Mouse (Mus musculus): Measurements from ENCODE around the gene a. TPM values are rescaled to one million over a fixed set of nuclear protein-coding genes. Genes with fewer than 3 reads are reported as not detected.

Gene a
- polyA plus RNA-seq, 1 experiment from 2014 or later: 3.8 TPM

GRCm38 (mm10) chr2:155072353-155073145 is 281.3 kb downstream of the a start:
- no peak overlapping the region; the same call in 1 of the 2 replicates for H3K9ac ChIP-seq (replicated peaks; ENCODE audit: low read length)
- H3K27me3 ChIP-seq (ENCODE audit: control insufficient read depth, insufficient read depth, low read length): no peaks in the 10 kb centered on the region
- H3K9me3 ChIP-seq (ENCODE audit: control insufficient read depth, low read length): no peaks in the 10 kb centered on the region
- H3K27ac ChIP-seq (replicated peaks; ENCODE audit: low read depth, low read length): no peak overlapping the region
- no peak overlapping the region for H3K4me3 ChIP-seq (replicated peaks; ENCODE audit: low read depth, low read length)
- 82% methylated on average over 8 of the region's 8 CpGs for WGBS
- peaks cover 19% of the 10 kb centered on the region for H3K4me1 ChIP-seq (ENCODE audit: control insufficient read depth, insufficient read depth, low read length)
- ATAC-seq (ENCODE audit: low FRiP score, low TSS enrichment): no peak
- DNase-seq: no peak
- peaks cover 11% of the 10 kb centered on the region for H3K36me3 ChIP-seq (ENCODE audit: control insufficient read depth, insufficient read depth, low read length)
- peak overlapping the region; percentile 73; the same call in 1 of the 2 replicates for H3K4me2 ChIP-seq (ENCODE audit: low read length)

GRCm38 (mm10) chr2:155073347-155073746 is 282.1 kb downstream of the a start:
- Histone ChIP-seq H3K27me3 (ENCODE audit: control insufficient read depth, insufficient read depth, low read length) (no peaks in the 10 kb centered on the region), H3K9ac (replicated peaks; ENCODE audit: low read length) (peak overlapping the region; percentile 68), H3K9me3 (ENCODE audit: control insufficient read depth, low read length) (no peaks in the 10 kb centered on the region), H3K4me1 (ENCODE audit: control insufficient read depth, insufficient read depth, low read length) (peaks cover 19% of the 10 kb centered on the region), H3K4me2 (ENCODE audit: low read length) (peak overlapping the region; percentile 73), H3K36me3 (ENCODE audit: control insufficient read depth, insufficient read depth, low read length) (peaks cover 3% of the 10 kb centered on the region), H3K27ac (replicated peaks; ENCODE audit: low read depth, low read length) (peak overlapping the region; percentile 81), H3K4me3 (replicated peaks; ENCODE audit: low read depth, low read length) (peak overlapping the region; percentile 58)
- DNase-seq (no peak), ATAC-seq (ENCODE audit: low FRiP score, low TSS enrichment) (no peak)
- WGBS: 26% methylated on average over 3 of the region's 3 CpGs

- H3K4me1 ChIP-seq (ENCODE audit: control insufficient read depth, insufficient read depth, low read length): peaks cover 19% of the 10 kb centered on the region
- H3K9me3 ChIP-seq (ENCODE audit: control insufficient read depth, low read length): no peaks in the 10 kb centered on the region
- WGBS: under 1% methylated on average over 56 of the region's 56 CpGs
- H3K36me3 ChIP-seq (ENCODE audit: control insufficient read depth, insufficient read depth, low read length): no peaks in the 10 kb centered on the region
- no peaks in the 10 kb centered on the region for H3K27me3 ChIP-seq (ENCODE audit: control insufficient read depth, insufficient read depth, low read length)
- peak within 1 kb of the TSS; percentile 58 for H3K4me3 ChIP-seq (replicated peaks; ENCODE audit: low read depth, low read length)
- ATAC-seq (ENCODE audit: low FRiP score, low TSS enrichment) (peak; percentile 95), DNase-seq (peak; percentile 95)
- H3K9ac ChIP-seq (replicated peaks; ENCODE audit: low read length): peak within 1 kb of the TSS; percentile 68
- peak within 1 kb of the TSS; percentile 81 for H3K27ac ChIP-seq (replicated peaks; ENCODE audit: low read depth, low read length)
- peak within 1 kb of the TSS; percentile 73 for H3K4me2 ChIP-seq (ENCODE audit: low read length)
Measured at GRCm38 (mm10) chr2:155073978-155074765, 283.0 kb downstream of the a start, which contains the start of gene Ahcy. Gene Ahcy (minus strand): TSS chr2:155074497.

GRCm38 (mm10) chr2:155074766-155075330 is 283.6 kb downstream of the a start:
- Histone ChIP-seq H3K4me3 (replicated peaks; ENCODE audit: low read depth, low read length) (peak overlapping the region; percentile 58), H3K9me3 (ENCODE audit: control insufficient read depth, low read length) (no peaks in the 10 kb centered on the region), H3K27ac (replicated peaks; ENCODE audit: low read depth, low read length) (peak overlapping the region; percentile 81), H3K9ac (replicated peaks; ENCODE audit: low read length) (peak overlapping the region; percentile 68), H3K4me1 (ENCODE audit: control insufficient read depth, insufficient read depth, low read length) (peaks cover 19% of the 10 kb centered on the region), H3K27me3 (ENCODE audit: control insufficient read depth, insufficient read depth, low read length) (no peaks in the 10 kb centered on the region), H3K4me2 (ENCODE audit: low read length) (peak overlapping the region; percentile 73), H3K36me3 (ENCODE audit: control insufficient read depth, insufficient read depth, low read length) (no peaks in the 10 kb centered on the region)
- ATAC-seq (ENCODE audit: low FRiP score, low TSS enrichment) (peak; percentile 9; the same call in 1 of the 2 replicates), DNase-seq (no peak)
- 24% methylated on average over 12 of the region's 12 CpGs for WGBS

GRCm38 (mm10) chr2:155075649-155076048 is 284.4 kb downstream of the a start:
- Histone ChIP-seq H3K27ac (replicated peaks; ENCODE audit: low read depth, low read length) (no peak overlapping the region), H3K9me3 (ENCODE audit: control insufficient read depth, low read length) (no peaks in the 10 kb centered on the region), H3K4me1 (ENCODE audit: control insufficient read depth, insufficient read depth, low read length) (peaks cover 19% of the 10 kb centered on the region), H3K4me3 (replicated peaks; ENCODE audit: low read depth, low read length) (no peak overlapping the region), H3K4me2 (ENCODE audit: low read length) (no peak overlapping the region; the same call in 1 of the 2 replicates), H3K27me3 (ENCODE audit: control insufficient read depth, insufficient read depth, low read length) (no peaks in the 10 kb centered on the region), H3K36me3 (ENCODE audit: control insufficient read depth, insufficient read depth, low read length) (no peaks in the 10 kb centered on the region), H3K9ac (replicated peaks; ENCODE audit: low read length) (no peak overlapping the region)
- no peak for DNase-seq
- 88% methylated on average over 6 of the region's 6 CpGs for WGBS
- no peak for ATAC-seq (ENCODE audit: low FRiP score, low TSS enrichment)

- H3K4me3 ChIP-seq (replicated peaks; ENCODE audit: low read depth, low read length): no peak overlapping the region
- WGBS: 32% methylated on average over 7 of the region's 7 CpGs
- no peak overlapping the region for H3K4me2 ChIP-seq (ENCODE audit: low read length)
- ATAC-seq (ENCODE audit: low FRiP score, low TSS enrichment): no peak
- H3K4me1 ChIP-seq (ENCODE audit: control insufficient read depth, insufficient read depth, low read length): peaks cover 12% of the 10 kb centered on the region
- no peak overlapping the region for H3K27ac ChIP-seq (replicated peaks; ENCODE audit: low read depth, low read length)
- no peak overlapping the region for H3K9ac ChIP-seq (replicated peaks; ENCODE audit: low read length)
- H3K36me3 ChIP-seq (ENCODE audit: control insufficient read depth, insufficient read depth, low read length): no peaks in the 10 kb centered on the region
- H3K27me3 ChIP-seq (ENCODE audit: control insufficient read depth, insufficient read depth, low read length): no peaks in the 10 kb centered on the region
- H3K9me3 ChIP-seq (ENCODE audit: control insufficient read depth, low read length): no peaks in the 10 kb centered on the region
- DNase-seq: no peak
Measured at GRCm38 (mm10) chr2:155079500-155080178, 288.4 kb downstream of the a start.

- H3K9ac ChIP-seq (replicated peaks; ENCODE audit: low read length): no peak overlapping the region
- H3K27ac ChIP-seq (replicated peaks; ENCODE audit: low read depth, low read length): no peak overlapping the region
- no peaks in the 10 kb centered on the region for H3K36me3 ChIP-seq (ENCODE audit: control insufficient read depth, insufficient read depth, low read length)
- no peak overlapping the region for H3K4me3 ChIP-seq (replicated peaks; ENCODE audit: low read depth, low read length)
- H3K4me2 ChIP-seq (ENCODE audit: low read length): no peak overlapping the region
- no peaks in the 10 kb centered on the region for H3K27me3 ChIP-seq (ENCODE audit: control insufficient read depth, insufficient read depth, low read length)
- ATAC-seq (ENCODE audit: low FRiP score, low TSS enrichment) (no peak), DNase-seq (no peak)
- peaks cover 7% of the 10 kb centered on the region for H3K4me1 ChIP-seq (ENCODE audit: control insufficient read depth, insufficient read depth, low read length)
- 75% methylated on average over 4 of the region's 4 CpGs for WGBS
- no peaks in the 10 kb centered on the region for H3K9me3 ChIP-seq (ENCODE audit: control insufficient read depth, low read length)
Measured at GRCm38 (mm10) chr2:155080179-155080530, 289.0 kb downstream of the a start.

- no peak for ATAC-seq (ENCODE audit: low FRiP score, low TSS enrichment)
- 92% methylated on average over 3 of the region's 3 CpGs for WGBS
- no peak overlapping the region for H3K9ac ChIP-seq (replicated peaks; ENCODE audit: low read length)
Measured at GRCm38 (mm10) chr2:155081056-155081455, 289.9 kb downstream of the a start.

More at GRCm38 (mm10) chr2:155081056-155081455, 289.9 kb downstream of the a start:
- Histone ChIP-seq H3K4me2 (ENCODE audit: low read length) (no peak overlapping the region), H3K36me3 (ENCODE audit: control insufficient read depth, insufficient read depth, low read length) (no peaks in the 10 kb centered on the region), H3K4me3 (replicated peaks; ENCODE audit: low read depth, low read length) (no peak overlapping the region), H3K4me1 (ENCODE audit: control insufficient read depth, insufficient read depth, low read length) (no peaks in the 10 kb centered on the region), H3K27me3 (ENCODE audit: control insufficient read depth, insufficient read depth, low read length) (no peaks in the 10 kb centered on the region), H3K9me3 (ENCODE audit: control insufficient read depth, low read length) (no peaks in the 10 kb centered on the region), H3K27ac (replicated peaks; ENCODE audit: low read depth, low read length) (no peak overlapping the region)
- DNase-seq: no peak

Data from midbrain, embryonic 14.5 days (tissue).